Mouse (Mus musculus): ENCODE data around the gene Hephl1. TPM values are rescaled to one million over a fixed set of nuclear protein-coding genes. Genes with fewer than 3 reads are reported as not detected.
A peak's percentile ranks its signal among the peaks of the same experiment; 100 is the strongest.

Hephl1 gene
- polyA plus RNA-seq, 1 experiment from 2014 or later, result not detected

- H3K4me2 ChIP-seq, result no peak overlapping the region
- 57% methylated on average over 7 of the region's 7 CpGs for WGBS
- no peaks in the 10 kb centered on the region for H3K9me3 ChIP-seq (ENCODE audit: control insufficient read depth, low read length)
- no peak overlapping the region for H3K27ac ChIP-seq (ENCODE audit: low read depth, low read length)
- H3K4me3 ChIP-seq (ENCODE audit: low read depth, low read length), result no peak overlapping the region
- no peaks in the 10 kb centered on the region for H3K36me3 ChIP-seq (ENCODE audit: control insufficient read depth, insufficient read depth, low read length)
- H3K9ac ChIP-seq (ENCODE audit: low read length), result no peak overlapping the region
- no peaks in the 10 kb centered on the region for H3K4me1 ChIP-seq (ENCODE audit: control insufficient read depth, insufficient read depth, low read length)
- H3K27me3 ChIP-seq (ENCODE audit: control insufficient read depth, insufficient read depth, low read length), result no peaks in the 10 kb centered on the region
- ATAC-seq (ENCODE audit: low FRiP score) (peak; percentile 64; the same call in 1 of the 2 replicates), DNase-seq (ENCODE audit: low spot score, missing footprints) (peak; percentile 95)
These were observed 96.5 kb downstream of the Hephl1 start for GRCm38 (mm10) chr9:15015223-15015956.

GRCm38 (mm10) chr9:15007566-15007965 is 104.3 kb downstream of the Hephl1 start:
- 91% methylated on average over 14 of the region's 14 CpGs for WGBS
- H3K9ac ChIP-seq (ENCODE audit: low read length), result no peak overlapping the region
- H3K4me1 ChIP-seq (ENCODE audit: control insufficient read depth, insufficient read depth, low read length), result peaks cover 5% of the 10 kb centered on the region; the same call in 1 of the 2 replicates
- DNase-seq (ENCODE audit: low spot score, missing footprints), result no peak
- no peaks in the 10 kb centered on the region for H3K27me3 ChIP-seq (ENCODE audit: control insufficient read depth, insufficient read depth, low read length)
- ATAC-seq (ENCODE audit: low FRiP score), result no peak
- H3K27ac ChIP-seq (ENCODE audit: low read depth, low read length), result no peak overlapping the region
- H3K4me3 ChIP-seq (ENCODE audit: low read depth, low read length), result no peak overlapping the region
- peaks cover 7% of the 10 kb centered on the region for H3K36me3 ChIP-seq (ENCODE audit: control insufficient read depth, insufficient read depth, low read length)
- no peaks in the 10 kb centered on the region for H3K9me3 ChIP-seq (ENCODE audit: control insufficient read depth, low read length)
- H3K4me2 ChIP-seq, result no peak overlapping the region

GRCm38 (mm10) chr9:15004298-15004685 is 107.6 kb downstream of the Hephl1 start:
- Histone ChIP-seq H3K9me3 (ENCODE audit: control insufficient read depth, low read length) (no peaks in the 10 kb centered on the region), H3K4me3 (ENCODE audit: low read depth, low read length) (no peak overlapping the region), H3K27ac (ENCODE audit: low read depth, low read length) (no peak overlapping the region), H3K4me1 (ENCODE audit: control insufficient read depth, insufficient read depth, low read length) (peaks cover 5% of the 10 kb centered on the region; the same call in 1 of the 2 replicates), H3K4me2 (no peak overlapping the region), H3K27me3 (ENCODE audit: control insufficient read depth, insufficient read depth, low read length) (no peaks in the 10 kb centered on the region), H3K36me3 (ENCODE audit: control insufficient read depth, insufficient read depth, low read length) (peaks cover 7% of the 10 kb centered on the region), H3K9ac (ENCODE audit: low read length) (no peak overlapping the region)
- DNase-seq (ENCODE audit: low spot score, missing footprints), result peak; percentile 62
- ATAC-seq (ENCODE audit: low FRiP score), result no peak
- 56% methylated on average over 9 of the region's 9 CpGs for WGBS

- no peaks in the 10 kb centered on the region for H3K27me3 ChIP-seq (ENCODE audit: control insufficient read depth, insufficient read depth, low read length)
- no peaks in the 10 kb centered on the region for H3K9me3 ChIP-seq (ENCODE audit: control insufficient read depth, low read length)
- peaks cover 5% of the 10 kb centered on the region; the same call in 1 of the 2 replicates for H3K4me1 ChIP-seq (ENCODE audit: control insufficient read depth, insufficient read depth, low read length)
- H3K9ac ChIP-seq (ENCODE audit: low read length), result no peak overlapping the region
- no peak for ATAC-seq (ENCODE audit: low FRiP score)
- no peak overlapping the region for H3K4me2 ChIP-seq
- H3K4me3 ChIP-seq (ENCODE audit: low read depth, low read length), result no peak overlapping the region
- H3K27ac ChIP-seq (ENCODE audit: low read depth, low read length), result no peak overlapping the region
- DNase-seq (ENCODE audit: low spot score, missing footprints), result peak; percentile 80
- H3K36me3 ChIP-seq (ENCODE audit: control insufficient read depth, insufficient read depth, low read length), result peaks cover 7% of the 10 kb centered on the region
- WGBS, result 46% methylated on average over 10 of the region's 10 CpGs
These were observed 108.1 kb downstream of the Hephl1 start for GRCm38 (mm10) chr9:15003676-15004297.

- no peak overlapping the region for H3K4me3 ChIP-seq (ENCODE audit: low read depth, low read length)
- H3K27ac ChIP-seq (ENCODE audit: low read depth, low read length), result no peak overlapping the region
- ATAC-seq (ENCODE audit: low FRiP score) (no peak), DNase-seq (ENCODE audit: low spot score, missing footprints) (peak; percentile 82)
- peaks cover 7% of the 10 kb centered on the region for H3K36me3 ChIP-seq (ENCODE audit: control insufficient read depth, insufficient read depth, low read length)
- peaks cover 5% of the 10 kb centered on the region; the same call in 1 of the 2 replicates for H3K4me1 ChIP-seq (ENCODE audit: control insufficient read depth, insufficient read depth, low read length)
- no peaks in the 10 kb centered on the region for H3K27me3 ChIP-seq (ENCODE audit: control insufficient read depth, insufficient read depth, low read length)
- 49% methylated on average over 6 of the region's 6 CpGs for WGBS
- no peak overlapping the region for H3K9ac ChIP-seq (ENCODE audit: low read length)
- H3K9me3 ChIP-seq (ENCODE audit: control insufficient read depth, low read length), result no peaks in the 10 kb centered on the region
- no peak overlapping the region for H3K4me2 ChIP-seq
These were observed 108.8 kb downstream of the Hephl1 start for GRCm38 (mm10) chr9:15002995-15003613.

Other genes starting within 250 kb of the Hephl1 start
- not detected in 2 replicates for gene Izumo1r, start 208.2 kb downstream of the Hephl1 start, polyA plus RNA-seq (2014; fragmentation: Nextera tagmentation; extraction: Ambion mirVana)
- gene Panx1, start 66.6 kb downstream of the Hephl1 start, polyA plus RNA-seq (2014; fragmentation: Nextera tagmentation; extraction: Ambion mirVana), result 119 and 129 TPM in 2 replicates
- gene Vstm5, start 126.9 kb upstream of the Hephl1 start, polyA plus RNA-seq (2014; fragmentation: Nextera tagmentation; extraction: Ambion mirVana), result 1.9 and 2.0 TPM in 2 replicates
- 47.4 and 48.9 TPM in 2 replicates for gene Med17, start 167.8 kb upstream of the Hephl1 start, polyA plus RNA-seq (2014; fragmentation: Nextera tagmentation; extraction: Ambion mirVana)
- gene Taf1d, start 194.1 kb upstream of the Hephl1 start, polyA plus RNA-seq (2014; fragmentation: Nextera tagmentation; extraction: Ambion mirVana), result 67.9 and 68.3 TPM in 2 replicates
- 5.3 and 5.4 TPM in 2 replicates for gene 4931406C07Rik, start 194.3 kb upstream of the Hephl1 start, polyA plus RNA-seq (2014; fragmentation: Nextera tagmentation; extraction: Ambion mirVana)
- gene Cep295, start 245.7 kb upstream of the Hephl1 start, polyA plus RNA-seq (2014; fragmentation: Nextera tagmentation; extraction: Ambion mirVana), result 21.6 and 23.0 TPM in 2 replicates

Data from midbrain, embryonic 11.5 days (tissue).